Mouse (Mus musculus) stomach, embryonic 16.5 days (tissue): ENCODE data around the gene 4930590J08Rik. TPM values are rescaled to one million over a fixed set of nuclear protein-coding genes. Genes with fewer than 3 reads are reported as not detected.

Experiments used
- ATAC-seq: fragments of 200-750 bp; cut with Nextera tagmentation; 2 replicates; pipeline ENCODE4 v1.8.0; 2017; ENCODE audit warnings: moderate number of reproducible peaks, moderate TSS enrichment; ENCODE audit not compliant: insufficient read depth, low FRiP score
- H3K27ac ChIP-seq: fragments of 300-500 bp; sonication (generic); 2 replicates; pipeline ENCODE4 v1.5.1; 2014; ENCODE audit warnings: low read length
- H3K27me3 ChIP-seq: fragments of 300-500 bp; sonication (generic); 2 replicates; pipeline ENCODE4 v1.6.1; 2014; ENCODE audit warnings: low read length, control low read depth, mixed read lengths; ENCODE audit not compliant: control insufficient read depth, insufficient read depth
- H3K36me3 ChIP-seq: fragments of 300-500 bp; sonication (generic); 2 replicates; pipeline ENCODE4 v1.6.1; 2014; ENCODE audit warnings: low read length; ENCODE audit not compliant: control insufficient read depth, insufficient read depth
- H3K4me1 ChIP-seq: fragments of 300-500 bp; sonication (generic); 2 replicates; pipeline ENCODE4 v1.6.1; 2014; ENCODE audit warnings: low read length, control low read depth, mixed read lengths; ENCODE audit not compliant: control insufficient read depth, insufficient read depth
- H3K4me2 ChIP-seq: fragments of 300-500 bp; sonication (generic); 2 replicates; pipeline ENCODE4 v1.6.1; 2014; ENCODE audit warnings: low read depth, low read length, mixed read lengths
- H3K4me3 ChIP-seq: fragments of 300-500 bp; sonication (generic); replicated peaks from 2 replicates; pipeline ENCODE4 v1.5.1; 2014; ENCODE audit warnings: mild to moderate bottlenecking, low read length
- H3K9ac ChIP-seq: fragments of 300-500 bp; sonication (generic); 2 replicates; pipeline ENCODE4 v1.6.1; 2014; ENCODE audit warnings: low read length
- H3K9me3 ChIP-seq: fragments of 300-500 bp; sonication (generic); replicated peaks from 2 replicates; pipeline ENCODE4 v1.6.1; 2016; ENCODE audit warnings: low read length, control low read depth; ENCODE audit not compliant: control insufficient read depth
- WGBS: fragments of 180-500 bp; shearing (Covaris S2); extraction: QIAGEN DNeasy Blood & Tissue Kit; methylation state at CpG from one replicate; pipeline ENCODE4 v1.1.7; 2014; 5-methylcytosine and 5-hydroxymethylcytosine counted together
- polyA plus RNA-seq: library from polyadenylated mRNA; unstranded; fragments of >200 nt; fragmentation: Nextera tagmentation; extraction: Ambion mirVana; gene quantifications from 2 replicates; pipeline ENCODE4 v1.2.1, GENCODE M21; 2015

4930590J08Rik gene
- polyA plus RNA-seq, 1 experiment from 2014 or later = 0.19 TPM

GRCm38 (mm10) chr6:91889255-91889906 lies 13.2 kb upstream of the 4930590J08Rik start:
- Histone ChIP-seq H3K4me3 (no peak overlapping the region), H3K9ac (no peak overlapping the region), H3K36me3 (peaks cover 17% of the 10 kb centered on the region), H3K4me1 (no peaks in the 10 kb centered on the region), H3K9me3 (no peaks in the 10 kb centered on the region), H3K27me3 (no peaks in the 10 kb centered on the region), H3K4me2 (no peak overlapping the region), H3K27ac (no peak overlapping the region)
- ATAC-seq = no peak
- WGBS = 67% methylated on average over 3 of the region's 3 CpGs

- H3K36me3 ChIP-seq = peaks cover 19% of the 10 kb centered on the region
- 86% methylated on average over 5 of the region's 5 CpGs for WGBS
- H3K9me3 ChIP-seq = no peaks in the 10 kb centered on the region
- no peaks in the 10 kb centered on the region for H3K27me3 ChIP-seq
- H3K4me1 ChIP-seq = no peaks in the 10 kb centered on the region
- no peak overlapping the region for H3K4me3 ChIP-seq
- H3K9ac ChIP-seq = no peak overlapping the region
- no peak overlapping the region for H3K4me2 ChIP-seq
- no peak for ATAC-seq
- H3K27ac ChIP-seq = no peak overlapping the region
Measured at GRCm38 (mm10) chr6:91890615-91891014, 12.0 kb upstream of the 4930590J08Rik start.

GRCm38 (mm10) chr6:91891776-91892175 lies 10.8 kb upstream of the 4930590J08Rik start:
- no peak for ATAC-seq
- no peak overlapping the region for H3K4me3 ChIP-seq
- H3K9me3 ChIP-seq = no peaks in the 10 kb centered on the region
- no peak overlapping the region for H3K4me2 ChIP-seq
- no peaks in the 10 kb centered on the region for H3K27me3 ChIP-seq
- no peak overlapping the region for H3K27ac ChIP-seq
- peaks cover 19% of the 10 kb centered on the region; the same call in 1 of the 2 replicates for H3K36me3 ChIP-seq
- WGBS = 90% methylated on average over 2 of the region's 2 CpGs
- H3K4me1 ChIP-seq = no peaks in the 10 kb centered on the region
- no peak overlapping the region for H3K9ac ChIP-seq

DNA sequence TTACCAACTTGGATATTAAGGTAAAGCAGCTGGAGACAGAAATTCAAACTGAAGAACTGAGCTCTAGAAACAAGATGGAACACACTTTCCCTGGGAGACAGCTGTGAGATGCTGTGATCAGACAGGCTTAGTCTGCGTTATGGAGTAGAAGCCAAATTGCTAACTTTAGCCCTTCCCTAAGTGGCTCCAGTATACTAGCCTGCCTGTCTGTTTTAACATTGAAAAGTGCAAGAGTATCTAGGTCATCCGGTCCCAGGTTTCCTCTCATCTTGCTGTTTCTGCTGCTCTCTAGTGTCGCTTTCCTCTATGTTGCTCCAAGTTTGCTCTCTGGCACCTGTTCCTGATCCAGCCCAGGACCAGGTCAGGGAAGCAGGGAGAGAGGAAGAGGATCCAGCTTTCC lies 5.8 kb upstream of the 4930590J08Rik start:
- Histone ChIP-seq H3K4me3 (no peak overlapping the region), H3K27ac (no peak overlapping the region), H3K36me3 (peaks cover 23% of the 10 kb centered on the region), H3K4me2 (no peak overlapping the region), H3K27me3 (no peaks in the 10 kb centered on the region), H3K4me1 (no peaks in the 10 kb centered on the region), H3K9me3 (no peaks in the 10 kb centered on the region), H3K9ac (no peak overlapping the region)
- WGBS = 91% methylated on average over 3 of the region's 3 CpGs
- no peak for ATAC-seq

- H3K9ac ChIP-seq = no peak overlapping the region
- WGBS = 36% methylated on average over 5 of the region's 5 CpGs
- no peak overlapping the region for H3K4me3 ChIP-seq
- ATAC-seq = no peak
- no peaks in the 10 kb centered on the region for H3K4me1 ChIP-seq
- no peak overlapping the region for H3K4me2 ChIP-seq
- H3K27ac ChIP-seq = no peak overlapping the region
- peaks cover 18% of the 10 kb centered on the region; the same call in 1 of the 2 replicates for H3K36me3 ChIP-seq
- no peaks in the 10 kb centered on the region for H3K27me3 ChIP-seq
- no peaks in the 10 kb centered on the region for H3K9me3 ChIP-seq
Measured at GRCm38 (mm10) chr6:91901505-91901904, 1.1 kb upstream of the 4930590J08Rik start.

GRCm38 (mm10) chr6:91914011-91914410 lies 11.4 kb downstream of the 4930590J08Rik start:
- Histone ChIP-seq H3K27ac (no peak overlapping the region), H3K36me3 (no peaks in the 10 kb centered on the region), H3K9me3 (no peaks in the 10 kb centered on the region), H3K4me2 (no peak overlapping the region), H3K4me1 (no peaks in the 10 kb centered on the region), H3K27me3 (no peaks in the 10 kb centered on the region), H3K4me3 (no peak overlapping the region), H3K9ac (no peak overlapping the region)
- no peak for ATAC-seq
- 86% methylated on average over 10 of the region's 10 CpGs for WGBS

DNA sequence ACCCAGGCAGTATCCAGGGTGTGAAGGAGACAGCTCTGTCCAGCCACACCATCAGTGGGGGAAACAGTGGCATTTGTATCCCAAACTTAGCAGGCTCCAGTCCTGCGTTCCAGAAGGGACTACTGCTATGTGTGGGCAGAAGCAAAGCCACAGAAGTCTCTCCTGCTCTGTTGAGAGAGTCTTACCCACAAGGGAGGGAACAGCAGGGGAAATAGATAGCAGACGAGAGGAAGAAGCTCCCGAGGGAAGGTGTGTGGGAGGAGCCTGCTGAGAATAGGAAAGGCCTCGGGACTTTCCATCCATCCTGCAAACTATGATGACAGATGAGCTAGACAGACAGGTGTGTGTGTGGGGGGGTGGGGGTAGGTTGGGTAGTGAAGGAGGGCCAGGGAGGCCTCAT lies 14.7 kb downstream of the 4930590J08Rik start:
- Histone ChIP-seq H3K27me3 (no peaks in the 10 kb centered on the region), H3K27ac (no peak overlapping the region), H3K4me3 (no peak overlapping the region), H3K36me3 (no peaks in the 10 kb centered on the region), H3K4me2 (no peak overlapping the region), H3K4me1 (no peaks in the 10 kb centered on the region), H3K9ac (no peak overlapping the region), H3K9me3 (no peaks in the 10 kb centered on the region)
- ATAC-seq = no peak
- WGBS = 36% methylated on average over 4 of the region's 4 CpGs

- no peaks in the 10 kb centered on the region for H3K4me1 ChIP-seq
- no peaks in the 10 kb centered on the region for H3K27me3 ChIP-seq
- no peak overlapping the region for H3K9ac ChIP-seq
- 83% methylated on average over 11 of the region's 11 CpGs for WGBS
- H3K9me3 ChIP-seq = no peaks in the 10 kb centered on the region
- no peak for ATAC-seq
- no peaks in the 10 kb centered on the region for H3K36me3 ChIP-seq
- H3K4me3 ChIP-seq = no peak overlapping the region
- H3K4me2 ChIP-seq = no peak overlapping the region
- H3K27ac ChIP-seq = no peak overlapping the region
Measured at GRCm38 (mm10) chr6:91917716-91918115, 15.1 kb downstream of the 4930590J08Rik start.

DNA sequence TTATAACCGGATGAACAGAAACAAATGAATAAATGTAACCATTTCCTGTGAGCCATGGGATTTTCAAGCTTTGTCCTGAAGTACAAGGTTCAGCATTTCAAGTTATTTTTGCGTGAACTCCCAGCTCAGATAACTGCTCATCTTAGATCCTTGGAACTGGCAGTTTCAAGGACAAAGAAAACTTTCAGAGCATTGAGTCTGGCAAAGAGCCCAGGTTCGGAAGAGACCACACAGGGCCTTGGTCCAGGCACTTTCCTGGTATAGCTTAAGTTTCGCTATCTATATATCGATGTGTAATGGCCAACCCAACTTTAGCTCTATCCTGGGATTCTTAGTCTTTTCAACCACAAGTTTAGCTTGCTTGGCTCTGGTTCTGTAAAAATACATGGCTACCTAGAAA lies 28.6 kb downstream of the 4930590J08Rik start:
- Histone ChIP-seq H3K9me3 (no peaks in the 10 kb centered on the region), H3K4me1 (no peaks in the 10 kb centered on the region), H3K36me3 (no peaks in the 10 kb centered on the region), H3K4me3 (no peak overlapping the region), H3K27ac (no peak overlapping the region), H3K27me3 (no peaks in the 10 kb centered on the region), H3K4me2 (no peak overlapping the region), H3K9ac (no peak overlapping the region)
- no peak for ATAC-seq
- WGBS = 58% methylated on average over 5 of the region's 5 CpGs
